Comparison of ENCODE assay signal across 21 mouse cellular contexts in the genomic region with DNA sequence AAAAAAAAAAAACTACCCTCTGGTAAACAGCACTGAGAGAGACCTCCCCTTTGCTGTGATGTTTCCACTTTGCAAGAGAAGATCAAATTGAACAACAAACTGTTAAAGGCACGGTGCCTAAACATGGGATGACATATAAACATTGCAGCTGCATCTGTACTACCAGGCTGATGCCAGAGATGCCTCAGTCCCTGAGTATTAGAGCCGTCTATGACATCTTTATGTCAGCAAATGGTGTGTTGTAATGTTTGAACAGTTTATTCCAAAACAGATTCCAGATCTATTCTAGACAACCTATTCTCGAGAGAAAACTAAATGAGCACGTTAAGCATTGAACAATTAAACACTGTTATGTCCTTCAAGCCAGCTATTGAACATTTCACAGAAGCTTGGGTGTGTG.
A peak's percentile ranks its signal among the peaks of the same experiment; 100 is the strongest.
DNase-seq lines count a peak whose midpoint lies in the region; ATAC-seq and TF ChIP-seq lines count a peak whose summit lies in the region.
"Had no signal": no experiment of that assay in that cellular context is flagged by ENCODE, and none has a peak within 500 bp of the region (broad histone marks: within the 10 kb centered on the region; RNA-seq: fewer than 3 reads in every experiment).

No protein-coding gene starts in this region.

- H3K4me1 ChIP-seq in hindbrain, embryonic 10.5 days (replicated peaks), result peaks cover 16% of the 10 kb centered on the region
- H3K4me1 ChIP-seq in hindbrain, embryonic 12.5 days, result peaks cover 7% of the 10 kb centered on the region
- H3K4me1 ChIP-seq in kidney, postnatal 0 days (replicated peaks; ENCODE audit: insufficient read depth, low read length), result 0 out of 2 replicates have a peak, but pooled peaks cover 5% of the 10 kb centered on the region
- H3K4me1 ChIP-seq in embryonic facial prominence, embryonic 12.5 days, result peaks cover 19% of the 10 kb centered on the region; the same call in 1 of the 2 replicates
- no peaks in the 10 kb centered on the region for H3K4me1 ChIP-seq in stomach, embryonic 15.5 days
- H3K4me1 ChIP-seq: megakaryocyte, embryonic 14.5 days had no signal

- H3K4me2 ChIP-seq in hindbrain, embryonic 12.5 days (replicated peaks), result no peak overlapping the region
- no peak overlapping the region for H3K4me2 ChIP-seq in kidney, postnatal 0 days (ENCODE audit: low read length)
- no peak overlapping the region for H3K4me2 ChIP-seq in embryonic facial prominence, embryonic 12.5 days (replicated peaks)
- no peak overlapping the region for H3K4me2 ChIP-seq in stomach, embryonic 15.5 days
- H3K4me2 ChIP-seq: liver, embryonic 11.5 days; neural tube, embryonic 13.5 days had no signal

- H3K27ac ChIP-seq in hindbrain, embryonic 10.5 days, result 0 out of 2 replicates have a peak overlapping the region, but pooled peaks have one; percentile 29
- no peak overlapping the region for H3K27ac ChIP-seq in hindbrain, embryonic 12.5 days
- peak overlapping the region; percentile 57; the same call in 1 of the 2 replicates for H3K27ac ChIP-seq in kidney, postnatal 0 days
- H3K27ac ChIP-seq in embryonic facial prominence, embryonic 12.5 days, result peak overlapping the region; percentile 70; the same call in 1 of the 2 replicates
- peak overlapping the region; percentile 21; the same call in 1 of the 2 replicates for H3K27ac ChIP-seq in stomach, embryonic 15.5 days
- H3K27ac ChIP-seq: heart, embryonic 10.5 days; neural tube, embryonic 13.5 days had no signal

- 79% methylated on average over 4 of the region's 4 CpGs for WGBS in hindbrain, embryonic 10.5 days
- WGBS in hindbrain, embryonic 12.5 days, result 72% methylated on average over 4 of the region's 4 CpGs
- WGBS in kidney, postnatal 0 days, result 50% methylated on average over 4 of the region's 4 CpGs
- WGBS in embryonic facial prominence, embryonic 12.5 days, result 65% methylated on average over 4 of the region's 4 CpGs
- 36% methylated on average over 4 of the region's 4 CpGs for WGBS in stomach, embryonic 15.5 days

- ATAC-seq in hindbrain, embryonic 12.5 days (ENCODE audit: low FRiP score), result no peak
- no peak for ATAC-seq in kidney, postnatal 0 days (replicated peaks; ENCODE audit: low FRiP score, low read depth)
- ATAC-seq in embryonic facial prominence, embryonic 12.5 days (ENCODE audit: insufficient number of reproducible peaks, insufficient read depth, low FRiP score, low TSS enrichment), result no peak
- no peak for ATAC-seq in stomach, embryonic 15.5 days (ENCODE audit: insufficient read depth, low FRiP score, low read depth)
- ATAC-seq: forebrain, embryonic 16.5 days had no signal

- no peak overlapping the region for H3K4me3 ChIP-seq in hindbrain, embryonic 10.5 days
- no peak overlapping the region for H3K4me3 ChIP-seq in hindbrain, embryonic 12.5 days
- no peak overlapping the region for H3K4me3 ChIP-seq in kidney, postnatal 0 days (replicated peaks; ENCODE audit: low read depth, low read length)
- H3K4me3 ChIP-seq in embryonic facial prominence, embryonic 12.5 days, result no peak overlapping the region
- no peak overlapping the region for H3K4me3 ChIP-seq in stomach, embryonic 15.5 days (replicated peaks)
- H3K4me3 ChIP-seq: heart, embryonic 10.5 days; megakaryocyte, embryonic 14.5 days; neural tube, embryonic 13.5 days had no signal

- H3K27me3 ChIP-seq in hindbrain, embryonic 10.5 days (ENCODE audit: insufficient read depth, poor library complexity, severe bottlenecking), result no peaks in the 10 kb centered on the region
- no peaks in the 10 kb centered on the region for H3K27me3 ChIP-seq in hindbrain, embryonic 12.5 days
- H3K27me3 ChIP-seq in kidney, postnatal 0 days (ENCODE audit: insufficient read depth, low read length), result no peaks in the 10 kb centered on the region
- H3K27me3 ChIP-seq in embryonic facial prominence, embryonic 12.5 days, result no peaks in the 10 kb centered on the region
- H3K27me3 ChIP-seq in stomach, embryonic 15.5 days (replicated peaks), result no peaks in the 10 kb centered on the region
- H3K27me3 ChIP-seq: megakaryocyte, embryonic 14.5 days; neural tube, embryonic 13.5 days had no signal

- no peaks in the 10 kb centered on the region for H3K9me3 ChIP-seq in hindbrain, embryonic 10.5 days
- no peaks in the 10 kb centered on the region for H3K9me3 ChIP-seq in hindbrain, embryonic 12.5 days (replicated peaks)
- H3K9me3 ChIP-seq in kidney, postnatal 0 days (replicated peaks; ENCODE audit: low read length), result no peaks in the 10 kb centered on the region
- H3K9me3 ChIP-seq in embryonic facial prominence, embryonic 12.5 days, result no peaks in the 10 kb centered on the region
- H3K9me3 ChIP-seq in stomach, embryonic 15.5 days, result no peaks in the 10 kb centered on the region
- H3K9me3 ChIP-seq: heart, embryonic 10.5 days; megakaryocyte, embryonic 14.5 days; neural tube, embryonic 13.5 days had no signal

- TF ChIP-seq CTCF in kidney, postnatal 0 days (IDR thresholded peaks at IDR 0.05; ENCODE audit: low read depth), result no peak

- no peak for DNase-seq in hindbrain, embryonic 10.5 days (ENCODE audit: low spot score)
- DNase-seq in kidney, postnatal 0 days (ENCODE audit: low spot score), result no peak
- no peak for DNase-seq in kidney, postnatal 25 days
- no peak for DNase-seq in Muller cell, postnatal 12 days (ENCODE audit: inconsistent ontology term)
- DNase-seq: B cell, adult 2 months; cerebellum, adult 18-20 months; cerebellum, postnatal 25 days; embryo, embryonic 11 days; gastrocnemius, postnatal 36 days; layer of hippocampus, adult 9-11 months; midbrain, embryonic 14.5 days; right cerebral cortex, postnatal 14 days; thymus, adult 2 months had no signal

- H3K9ac ChIP-seq in hindbrain, embryonic 12.5 days, result no peak overlapping the region
- no peak overlapping the region for H3K9ac ChIP-seq in kidney, postnatal 0 days (ENCODE audit: low read depth, low read length)
- no peak overlapping the region for H3K9ac ChIP-seq in embryonic facial prominence, embryonic 12.5 days
- H3K9ac ChIP-seq in stomach, embryonic 15.5 days, result no peak overlapping the region
- H3K9ac ChIP-seq: neural tube, embryonic 13.5 days had no signal

- no peaks in the 10 kb centered on the region for H3K36me3 ChIP-seq in hindbrain, embryonic 10.5 days
- no peaks in the 10 kb centered on the region for H3K36me3 ChIP-seq in hindbrain, embryonic 12.5 days
- H3K36me3 ChIP-seq in kidney, postnatal 0 days (ENCODE audit: insufficient read depth, low read length), result no peaks in the 10 kb centered on the region
- H3K36me3 ChIP-seq in embryonic facial prominence, embryonic 12.5 days, result no peaks in the 10 kb centered on the region
- no peaks in the 10 kb centered on the region for H3K36me3 ChIP-seq in stomach, embryonic 15.5 days
- H3K36me3 ChIP-seq: heart, embryonic 10.5 days; neural tube, embryonic 13.5 days had no signal
